19 mouse cellular contexts compared by ENCODE assay signal in the genomic region with DNA sequence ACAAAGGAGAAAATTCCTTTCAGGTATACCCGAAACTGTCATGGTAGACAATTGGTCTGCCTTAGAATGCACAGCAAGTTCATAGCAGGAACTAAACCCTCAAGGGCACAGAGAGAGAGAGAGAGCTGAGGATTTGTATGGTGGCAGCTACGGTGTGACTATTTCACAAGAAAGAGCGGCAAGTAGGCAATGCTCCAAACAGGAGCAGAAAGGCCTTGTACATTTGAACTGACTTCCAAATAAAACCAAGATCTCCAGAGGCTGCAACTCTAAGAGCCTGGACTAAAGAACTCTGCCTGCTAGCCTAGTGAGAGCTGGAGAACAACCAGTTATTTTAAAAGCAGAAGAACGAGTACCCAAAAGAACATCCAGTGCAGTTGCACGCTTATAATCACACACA. TPM values are rescaled to one million over a fixed set of nuclear protein-coding genes. Genes with fewer than 3 reads are reported as not detected.
"Had no signal": no experiment of that assay in that cellular context is flagged by ENCODE, and none has a peak within 500 bp of the region (broad histone marks: within the 10 kb centered on the region; RNA-seq: fewer than 3 reads in every experiment).

No protein-coding gene starts in this region.

- H3K27me3 ChIP-seq: limb, embryonic 12.5 days; limb, embryonic 15.5 days; liver, embryonic 13.5 days; midbrain, embryonic 12.5 days; midbrain, embryonic 15.5 days; neural tube, embryonic 12.5 days; neural tube, embryonic 15.5 days had no signal

- H3K4me3 ChIP-seq: limb, embryonic 12.5 days; limb, embryonic 15.5 days; liver, embryonic 13.5 days; midbrain, embryonic 12.5 days; midbrain, embryonic 15.5 days; neural tube, embryonic 12.5 days; neural tube, embryonic 15.5 days had no signal

- H3K4me1 ChIP-seq: limb, embryonic 12.5 days; limb, embryonic 15.5 days; liver, embryonic 13.5 days; midbrain, embryonic 12.5 days; midbrain, embryonic 15.5 days; neural tube, embryonic 12.5 days; neural tube, embryonic 15.5 days had no signal

- H3K9me3 ChIP-seq: limb, embryonic 12.5 days; limb, embryonic 15.5 days; liver, embryonic 13.5 days; midbrain, embryonic 12.5 days; midbrain, embryonic 15.5 days; neural tube, embryonic 12.5 days; neural tube, embryonic 15.5 days had no signal

- H3K27ac ChIP-seq: limb, embryonic 12.5 days; limb, embryonic 15.5 days; liver, embryonic 13.5 days; midbrain, embryonic 12.5 days; midbrain, embryonic 15.5 days; neural tube, embryonic 12.5 days; neural tube, embryonic 15.5 days; stomach, postnatal 0 days had no signal

- DNase-seq: kidney, adult 9 months; kidney, postnatal 14 days; kidney, postnatal 4 days; left cerebral cortex, postnatal 4 days; liver, embryonic 13.5 days; lung, adult 2 months; lung, postnatal 14 days; lung, postnatal 4 days; thymus, adult 2 months; thymus, postnatal 14 days; thymus, postnatal 4 days had no signal

RNA-seq across cellular contexts. Expression of a gene that starts 13.1 kb away (rescaled TPM):
- total RNA-seq: layer of hippocampus, adult 18-20 months; left cerebral cortex, postnatal 4 days had no signal
- polyA plus RNA-seq: midbrain, embryonic 12.5 days; midbrain, embryonic 15.5 days; neural tube, embryonic 12.5 days; neural tube, embryonic 15.5 days; thymus, adult 2 months had no signal
